Mouse (Mus musculus) kidney, embryonic 14.5 days (tissue): ENCODE results near the gene Ubxn11. TPM values are rescaled to one million over a fixed set of nuclear protein-coding genes. Genes with fewer than 3 reads are reported as not detected.

Source experiments
- ATAC-seq: fragments of 200-750 bp; cut with Nextera tagmentation; 2 replicates; pipeline ENCODE4 v1.8.0; 2017; ENCODE audit warnings: moderate number of reproducible peaks, mild to moderate bottlenecking, moderate TSS enrichment, moderate library complexity; ENCODE audit not compliant: low FRiP score, low TSS enrichment
- H3K27ac ChIP-seq: fragments of 300-500 bp; sonication (generic); 2 replicates; pipeline ENCODE4 v1.5.1; 2014; ENCODE audit warnings: low read depth, mild to moderate bottlenecking, low read length, moderate library complexity, mixed read lengths
- H3K27me3 ChIP-seq: fragments of 300-500 bp; sonication (generic); 2 replicates; pipeline ENCODE4 v1.6.1; 2014; ENCODE audit warnings: mild to moderate bottlenecking, low read length; ENCODE audit not compliant: control insufficient read depth, insufficient read depth
- H3K36me3 ChIP-seq: fragments of 300-500 bp; sonication (generic); 2 replicates; pipeline ENCODE4 v1.6.1; 2014; ENCODE audit warnings: low read length, mixed read lengths; ENCODE audit not compliant: control insufficient read depth, insufficient read depth
- H3K4me1 ChIP-seq: fragments of 300-500 bp; sonication (generic); 2 replicates; pipeline ENCODE4 v1.6.1; 2014; ENCODE audit warnings: low read length, mixed read lengths; ENCODE audit not compliant: control insufficient read depth, insufficient read depth
- H3K4me2 ChIP-seq: fragments of 300-500 bp; sonication (generic); replicated peaks from 2 replicates; pipeline ENCODE4 v1.6.1; 2014; ENCODE audit warnings: low read depth, mild to moderate bottlenecking, low read length
- H3K4me3 ChIP-seq: fragments of 300-500 bp; sonication (generic); 2 replicates; pipeline ENCODE4 v1.5.1; 2014; ENCODE audit warnings: mild to moderate bottlenecking, low read length
- H3K9ac ChIP-seq: fragments of 300-500 bp; sonication (generic); 2 replicates; pipeline ENCODE4 v1.6.1; 2014; ENCODE audit warnings: low read depth, mild to moderate bottlenecking, low read length, moderate library complexity
- H3K9me3 ChIP-seq: fragments of 300-500 bp; sonication (generic); 2 replicates; pipeline ENCODE4 v1.6.1; 2016; ENCODE audit warnings: low read length; ENCODE audit not compliant: control insufficient read depth
- WGBS: fragments of 180-500 bp; shearing (Covaris S2); extraction: QIAGEN DNeasy Blood & Tissue Kit; methylation state at CpG from one replicate; pipeline ENCODE4 v1.1.7; 2014; 5-methylcytosine and 5-hydroxymethylcytosine counted together
- polyA plus RNA-seq: library from polyadenylated mRNA; unstranded; fragments of >200 nt; fragmentation: Nextera tagmentation; extraction: Ambion mirVana; gene quantifications from 2 replicates; pipeline ENCODE4 v1.2.1, GENCODE M21; 2014

Ubxn11 gene
- polyA plus RNA-seq, 1 experiment from 2014 or later: 9.3 TPM

DNA sequence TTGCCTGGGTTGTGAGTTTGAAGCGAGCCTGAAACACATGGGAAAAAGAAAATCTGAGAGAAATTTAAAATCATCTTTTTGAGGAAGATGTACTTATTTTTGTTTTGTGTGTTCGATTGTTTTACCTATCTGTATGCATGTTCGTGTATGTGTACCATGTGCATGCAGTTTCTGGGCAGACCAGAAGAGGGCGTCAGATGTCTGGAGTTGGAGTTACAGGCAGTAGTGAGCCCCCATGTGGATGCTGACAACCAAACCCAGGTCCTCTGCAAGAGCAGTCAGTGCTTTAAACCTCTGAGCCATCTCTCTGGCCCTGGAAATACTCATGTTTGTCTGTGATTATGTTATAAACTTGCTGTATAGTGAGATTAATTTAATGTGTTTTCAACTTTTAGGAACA, 17.4 kb upstream of the Ubxn11 start:
- Histone ChIP-seq H3K36me3 (no peaks in the 10 kb centered on the region), H3K4me2 (no peak overlapping the region), H3K9ac (no peak overlapping the region), H3K27me3 (no peaks in the 10 kb centered on the region), H3K4me3 (no peak overlapping the region), H3K9me3 (peaks cover 2% of the 10 kb centered on the region; the same call in 1 of the 2 replicates), H3K27ac (no peak overlapping the region), H3K4me1 (peaks cover 3% of the 10 kb centered on the region; the same call in 1 of the 2 replicates)
- ATAC-seq: no peak
- WGBS: 88% methylated on average over 4 of the region's 4 CpGs

DNA sequence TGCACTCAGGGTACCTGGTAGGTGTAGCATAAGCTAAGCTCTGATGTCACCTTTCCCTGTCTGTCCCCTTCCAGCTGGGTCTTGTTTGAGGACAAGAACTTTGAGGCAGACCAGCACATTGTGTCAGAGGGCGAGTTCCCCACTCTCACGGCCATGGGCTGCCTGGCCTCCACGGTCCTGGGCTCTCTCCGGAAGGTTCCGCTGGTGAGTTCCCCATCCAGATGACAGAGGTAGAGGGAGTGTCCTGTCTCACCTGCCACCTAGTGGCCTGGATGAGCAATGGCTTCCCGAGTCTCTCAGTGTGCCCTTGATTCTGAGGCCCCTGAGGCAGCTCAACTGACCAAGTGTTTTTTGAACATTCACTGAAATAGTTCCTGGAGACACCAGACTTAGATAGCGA, 15.0 kb upstream of the Ubxn11 start:
- no peaks in the 10 kb centered on the region for H3K36me3 ChIP-seq
- H3K9me3 ChIP-seq: peaks cover 2% of the 10 kb centered on the region; the same call in 1 of the 2 replicates
- no peaks in the 10 kb centered on the region for H3K27me3 ChIP-seq
- H3K4me1 ChIP-seq: peaks cover 2% of the 10 kb centered on the region; the same call in 1 of the 2 replicates
- H3K4me3 ChIP-seq: no peak overlapping the region
- H3K27ac ChIP-seq: no peak overlapping the region
- 37% methylated on average over 7 of the region's 7 CpGs for WGBS
- H3K9ac ChIP-seq: no peak overlapping the region
- peak; percentile 72 for ATAC-seq
- H3K4me2 ChIP-seq: no peak overlapping the region

DNA sequence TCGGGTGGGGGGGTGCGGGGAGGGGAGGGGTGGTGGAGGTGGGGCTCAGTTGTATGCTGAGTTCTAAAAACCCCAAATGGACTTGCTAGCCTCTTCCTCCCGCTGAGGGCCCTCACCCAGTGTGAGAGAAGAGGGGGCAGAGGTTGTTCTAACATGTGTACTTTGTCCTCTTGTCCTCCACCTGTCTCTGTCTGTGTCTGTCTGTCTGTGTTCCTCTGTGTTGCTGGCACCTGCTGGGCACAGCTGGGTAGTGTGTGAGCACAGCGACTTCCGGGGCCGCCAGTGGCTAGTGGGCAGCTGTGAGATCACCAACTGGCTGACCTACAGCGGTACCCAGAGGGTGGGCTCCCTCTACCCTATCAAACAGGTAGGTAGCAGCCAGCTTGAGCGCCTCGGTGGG, 13.3 kb upstream of the Ubxn11 start:
- no peak overlapping the region for H3K9ac ChIP-seq
- no peak for ATAC-seq

DNA sequence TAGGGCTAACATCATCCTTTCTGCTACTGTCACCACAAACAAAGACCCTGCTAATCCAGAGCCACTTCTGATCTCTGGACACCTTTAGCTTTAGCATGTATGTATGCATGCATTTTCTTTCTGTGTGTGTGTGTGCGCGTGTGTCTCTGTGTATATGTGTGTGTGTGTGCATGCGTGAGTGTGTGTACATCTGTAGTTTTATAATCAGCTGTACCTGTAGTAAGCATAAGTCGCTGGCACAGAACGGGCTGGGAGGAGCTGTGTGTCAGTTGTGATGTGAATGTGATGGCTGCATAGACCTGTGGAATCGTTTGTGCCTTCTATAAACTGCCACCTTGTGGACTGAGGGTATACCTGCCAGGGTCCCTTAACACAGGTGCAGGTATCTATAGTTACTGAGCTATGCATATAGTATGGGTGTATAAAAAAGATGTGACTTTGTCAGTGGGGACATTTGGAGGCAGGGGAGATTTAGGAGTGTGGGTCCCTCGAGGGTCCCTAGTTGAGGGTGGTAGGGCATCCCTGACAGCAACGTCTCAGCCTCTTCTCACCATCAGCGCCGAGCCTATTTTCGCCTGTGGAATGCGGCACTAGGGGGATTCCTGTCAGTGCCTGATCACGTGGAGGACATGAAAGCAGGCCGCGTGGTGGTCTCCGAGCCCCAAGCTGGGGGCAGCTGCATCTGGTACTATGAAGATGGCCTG, 11.7 kb upstream of the Ubxn11 start:
- no peak for ATAC-seq
- H3K36me3 ChIP-seq: no peaks in the 10 kb centered on the region
- H3K27ac ChIP-seq: no peak overlapping the region
- H3K9me3 ChIP-seq: no peaks in the 10 kb centered on the region
- no peaks in the 10 kb centered on the region for H3K4me1 ChIP-seq
- no peaks in the 10 kb centered on the region for H3K27me3 ChIP-seq
- no peak overlapping the region for H3K4me3 ChIP-seq
- WGBS: 82% methylated on average over 16 of the region's 16 CpGs
- no peak overlapping the region for H3K9ac ChIP-seq
- no peak overlapping the region for H3K4me2 ChIP-seq

More for the DNA sequence above, 13.3 kb upstream of the Ubxn11 start:
- no peaks in the 10 kb centered on the region for H3K4me1 ChIP-seq
- 88% methylated on average over 9 of the region's 9 CpGs for WGBS
- no peak overlapping the region for H3K4me2 ChIP-seq
- peaks cover 2% of the 10 kb centered on the region; the same call in 1 of the 2 replicates for H3K9me3 ChIP-seq
- H3K36me3 ChIP-seq: no peaks in the 10 kb centered on the region
- no peak overlapping the region for H3K27ac ChIP-seq
- no peak overlapping the region for H3K4me3 ChIP-seq
- no peaks in the 10 kb centered on the region for H3K27me3 ChIP-seq

DNA sequence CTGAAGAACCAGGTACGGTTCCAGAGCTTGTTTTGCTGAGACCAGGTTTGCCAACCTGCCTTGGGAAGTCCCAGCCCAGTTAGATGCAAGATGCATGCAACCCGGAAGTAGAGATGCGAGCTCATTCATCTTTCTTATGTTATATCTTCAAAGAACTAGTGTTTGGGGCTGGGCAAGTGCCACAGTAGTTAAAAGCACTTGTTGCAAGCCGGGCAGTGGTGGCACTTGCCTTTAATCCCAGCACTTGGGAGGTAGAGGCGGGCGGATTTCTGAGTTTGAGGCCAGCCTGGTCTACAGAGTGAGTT, 11.2 kb upstream of the Ubxn11 start:
- H3K9me3 ChIP-seq: no peaks in the 10 kb centered on the region
- H3K4me3 ChIP-seq: no peak overlapping the region
- H3K4me2 ChIP-seq: no peak overlapping the region
- no peak overlapping the region for H3K27ac ChIP-seq
- no peaks in the 10 kb centered on the region for H3K4me1 ChIP-seq
- 90% methylated on average over 6 of the region's 6 CpGs for WGBS
- H3K9ac ChIP-seq: no peak overlapping the region
- H3K27me3 ChIP-seq: no peaks in the 10 kb centered on the region
- no peaks in the 10 kb centered on the region for H3K36me3 ChIP-seq
- ATAC-seq: no peak

DNA sequence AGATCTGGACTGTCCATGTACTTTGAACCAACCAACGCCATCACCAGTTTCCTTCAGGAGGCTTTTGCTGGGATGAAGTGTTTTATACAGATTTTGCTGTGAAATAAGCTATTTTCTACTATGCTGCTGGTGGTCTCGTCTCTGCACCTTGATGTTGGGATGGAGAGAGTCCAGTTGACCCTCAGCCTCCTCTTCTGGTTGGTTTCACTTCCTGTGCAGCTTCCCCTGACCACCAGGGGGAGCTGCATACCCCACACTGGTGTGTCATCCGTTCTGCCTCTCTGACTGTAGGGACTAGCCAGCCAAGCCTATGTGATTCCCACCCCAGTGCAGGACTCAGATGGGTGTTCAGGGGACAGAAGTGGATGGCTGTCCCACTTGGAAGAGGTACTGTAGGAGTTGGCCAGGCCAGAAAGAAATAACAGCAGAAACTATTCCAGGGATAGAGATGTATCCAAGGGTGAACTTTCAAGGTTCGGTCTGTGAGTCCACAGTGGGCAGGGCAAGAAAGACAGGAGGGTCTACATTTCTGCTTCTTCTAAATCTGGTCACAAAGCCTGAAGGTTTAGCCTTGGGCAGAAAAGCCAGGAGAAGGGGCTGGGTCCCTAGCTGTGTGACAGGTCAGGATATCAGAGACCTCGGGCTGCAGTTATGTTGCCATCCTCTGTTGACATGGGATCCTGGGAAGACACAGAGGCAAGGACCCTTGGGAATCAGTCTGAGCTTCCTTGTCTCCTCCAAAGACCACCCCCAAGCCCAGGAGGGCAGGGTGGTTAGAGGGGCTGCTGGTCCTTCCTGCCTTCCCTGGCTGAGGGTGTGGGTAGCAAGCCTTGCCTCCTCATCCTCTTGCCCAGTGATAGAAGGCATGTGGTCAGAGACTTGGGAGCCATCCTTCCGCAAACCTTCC, 9.7 kb upstream of the Ubxn11 start:
- 0 out of 2 replicates have a peak, but pooled peaks have one; percentile 38 for ATAC-seq
- no peaks in the 10 kb centered on the region for H3K36me3 ChIP-seq
- H3K4me2 ChIP-seq: no peak overlapping the region
- H3K27me3 ChIP-seq: no peaks in the 10 kb centered on the region
- 73% methylated on average over 6 of the region's 6 CpGs for WGBS
- H3K4me1 ChIP-seq: no peaks in the 10 kb centered on the region
- H3K9ac ChIP-seq: no peak overlapping the region
- no peak overlapping the region for H3K27ac ChIP-seq
- H3K4me3 ChIP-seq: no peak overlapping the region
- H3K9me3 ChIP-seq: no peaks in the 10 kb centered on the region

DNA sequence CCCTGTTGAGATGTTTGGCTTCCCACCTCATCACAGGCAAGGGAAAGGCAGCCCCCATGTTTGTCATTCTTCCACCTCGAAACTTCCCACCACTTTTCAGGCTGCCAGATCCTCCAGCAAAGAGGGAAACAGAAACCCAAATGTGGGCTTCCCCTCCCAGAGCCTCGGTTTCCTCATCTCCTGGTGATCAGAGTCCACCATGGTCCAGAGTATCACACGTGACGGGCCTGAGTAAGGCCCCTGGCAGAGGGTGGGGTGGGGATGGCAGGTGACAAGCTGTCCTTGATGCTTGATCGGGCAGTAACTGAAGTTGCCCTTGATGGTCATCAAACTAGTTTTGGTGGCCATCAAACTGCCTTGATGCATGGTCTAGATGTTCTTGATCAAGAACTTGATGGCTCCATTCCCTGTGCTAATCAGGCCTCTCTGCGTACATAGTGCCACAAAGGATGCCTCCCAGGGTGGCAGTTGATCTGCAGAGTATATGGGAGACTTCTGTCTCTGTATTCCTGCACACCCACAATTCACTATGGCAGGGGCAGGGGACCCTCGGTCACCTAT, 8.3 kb upstream of the Ubxn11 start:
- Histone ChIP-seq H3K27ac (no peak overlapping the region), H3K4me1 (0 out of 2 replicates have a peak, but pooled peaks cover 3% of the 10 kb centered on the region), H3K4me2 (no peak overlapping the region), H3K36me3 (no peaks in the 10 kb centered on the region), H3K4me3 (no peak overlapping the region), H3K27me3 (no peaks in the 10 kb centered on the region), H3K9me3 (no peaks in the 10 kb centered on the region), H3K9ac (no peak overlapping the region)
- ATAC-seq: no peak
- WGBS: 88% methylated on average over 7 of the region's 7 CpGs

DNA sequence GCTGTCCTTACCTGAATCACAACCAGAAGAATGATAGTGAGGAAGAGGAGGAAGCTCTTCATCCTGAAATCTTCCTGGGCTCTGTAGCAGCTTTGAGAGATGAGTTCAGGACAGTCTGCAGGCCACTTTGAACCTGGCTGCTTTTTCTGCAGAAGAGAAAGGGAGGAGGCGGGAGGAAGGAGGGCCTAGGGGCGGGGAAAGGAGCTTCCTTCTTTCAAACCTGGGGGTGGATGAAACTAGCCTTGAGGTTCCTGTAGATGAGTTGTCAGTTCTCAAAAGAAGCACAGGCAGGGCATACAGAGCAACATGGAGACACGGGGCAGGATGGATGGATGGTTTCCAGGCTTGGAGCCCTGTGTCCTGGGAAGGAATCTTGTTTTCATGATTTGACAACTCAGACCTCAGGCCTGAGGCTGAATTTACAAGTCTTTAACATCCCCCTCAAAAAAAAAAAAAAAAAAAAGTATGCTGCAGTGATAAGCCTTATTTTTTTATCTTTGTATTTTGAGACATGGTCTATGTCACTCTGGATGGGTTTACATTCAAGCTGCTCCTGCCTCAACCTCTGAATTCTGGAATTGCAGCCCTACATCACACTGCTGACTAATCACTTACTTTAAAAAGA, 7.3 kb upstream of the Ubxn11 start, which contains the start of gene Cd52:
Cd52 (minus strand) TSS at position 160 of the 625 bp plus-strand sequence.
- H3K36me3 ChIP-seq: no peaks in the 10 kb centered on the region
- ATAC-seq: no peak
- H3K4me2 ChIP-seq: no peak within 1 kb of the TSS
- WGBS: 69% methylated on average over 3 of the region's 3 CpGs
- H3K9me3 ChIP-seq: no peaks in the 10 kb centered on the region
- no peaks in the 10 kb centered on the region for H3K27me3 ChIP-seq
- no peak within 1 kb of the TSS for H3K4me3 ChIP-seq
- no peak within 1 kb of the TSS for H3K9ac ChIP-seq
- H3K27ac ChIP-seq: no peak within 1 kb of the TSS
- H3K4me1 ChIP-seq: 0 out of 2 replicates have a peak, but pooled peaks cover 3% of the 10 kb centered on the region
